Mouse (Mus musculus) liver, embryonic 13.5 days (tissue): ENCODE results near the gene 2810006K23Rik. TPM values are rescaled to one million over a fixed set of nuclear protein-coding genes. Genes with fewer than 3 reads are reported as not detected.

Source experiments
- polyA plus RNA-seq: library from polyadenylated mRNA; unstranded; fragments of >200 nt; fragmentation: Nextera tagmentation; extraction: Ambion mirVana; gene quantifications from 2 replicates; pipeline ENCODE4 v1.2.1, GENCODE M21; 2015

The 2810006K23Rik gene
- polyA plus RNA-seq, 1 experiment from 2014 or later = 7.0 TPM

Other genes starting within 250 kb of the 2810006K23Rik start
- gene Abcb9, start 232.3 kb upstream of the 2810006K23Rik start, polyA plus RNA-seq = 4.5 and 4.6 TPM in 2 replicates
- gene Ogfod2, start 215.8 kb upstream of the 2810006K23Rik start, polyA plus RNA-seq = 18.4 and 18.5 TPM in 2 replicates
- gene Arl6ip4, start 212.0 kb upstream of the 2810006K23Rik start, polyA plus RNA-seq = 83.3 and 84.6 TPM in 2 replicates
- 1.3 and 1.4 TPM in 2 replicates for gene Pitpnm2, start 78.3 kb upstream of the 2810006K23Rik start, polyA plus RNA-seq
- 5.6 and 6.3 TPM in 2 replicates for gene Mphosph9, start 117 bp upstream of the 2810006K23Rik start, polyA plus RNA-seq
- 15.2 and 17.1 TPM in 2 replicates for gene Cdk2ap1, start 35.0 kb downstream of the 2810006K23Rik start, polyA plus RNA-seq
- gene Sbno1, start 97.9 kb downstream of the 2810006K23Rik start, polyA plus RNA-seq = 50.7 and 64.9 TPM in 2 replicates
- 45.4 and 58.4 TPM in 2 replicates for gene Kmt5a, start 111.8 kb downstream of the 2810006K23Rik start, polyA plus RNA-seq
- gene Rilpl2, start 150.3 kb downstream of the 2810006K23Rik start, polyA plus RNA-seq = 9.9 and 10.3 TPM in 2 replicates
- 14.6 and 15.0 TPM in 2 replicates for gene Snrnp35, start 155.0 kb downstream of the 2810006K23Rik start, polyA plus RNA-seq
- 1.9 and 2.5 TPM in 2 replicates for gene Rilpl1, start 203.3 kb downstream of the 2810006K23Rik start, polyA plus RNA-seq
- gene Tmed2, start 212.6 kb downstream of the 2810006K23Rik start, polyA plus RNA-seq = 366 and 422 TPM in 2 replicates
- gene Ddx55, start 224.8 kb downstream of the 2810006K23Rik start, polyA plus RNA-seq = 9.4 and 11.0 TPM in 2 replicates